Mouse (Mus musculus) heart, adult 2 months (tissue): ENCODE measurements around the gene Rac2.

Source experiments
- CTCF ChIP-seq: fragments of 200-600 bp; IDR thresholded peaks from 2 replicates; pipeline ENCODE4 v1.8.1; 2022; ENCODE audit warnings: antibody characterized with exemption, mild to moderate bottlenecking, moderate library complexity
- POLR2A ChIP-seq: fragments of 200-500 bp; IDR thresholded peaks from 2 replicates; pipeline ENCODE4 v1.6.1; 2011; ENCODE audit warnings: mild to moderate bottlenecking, low read depth, low read length, control low read depth; ENCODE audit not compliant: insufficient read depth

- TF ChIP-seq CTCF = no peak
- TF ChIP-seq POLR2A = no peak
Observed at GRCm38 (mm10) chr15:78544561-78545001, 28.0 kb downstream of the Rac2 start, which contains the start of gene Sstr3.
